Mouse (Mus musculus): ENCODE results near the gene D430019H16Rik. TPM values are rescaled to one million over a fixed set of nuclear protein-coding genes. Genes with fewer than 3 reads are reported as not detected.

The D430019H16Rik gene
- total RNA-seq, 1 experiment from 2014 or later: not detected

GRCm38 (mm10) chr12:105475230-105475911, 21.7 kb downstream of the D430019H16Rik start:
- ATAC-seq (replicated peaks in 1 of 2; ENCODE audit: insufficient read depth in 1 of 2, low FRiP score in 2 of 2, low TSS enrichment in 1 of 2, low read depth in 1 of 2, poor library complexity in 2 of 2, severe bottlenecking in 2 of 2): no peak

GRCm38 (mm10) chr12:105476453-105476852, 22.8 kb downstream of the D430019H16Rik start:
- ATAC-seq (replicated peaks in 1 of 2; ENCODE audit: insufficient read depth in 1 of 2, low FRiP score in 2 of 2, low TSS enrichment in 1 of 2, low read depth in 1 of 2, poor library complexity in 2 of 2, severe bottlenecking in 2 of 2): peak; percentile 67 to 84

- ATAC-seq (replicated peaks in 1 of 2; ENCODE audit: insufficient read depth in 1 of 2, low FRiP score in 2 of 2, low TSS enrichment in 1 of 2, low read depth in 1 of 2, poor library complexity in 2 of 2, severe bottlenecking in 2 of 2): no peak
Measured at GRCm38 (mm10) chr12:105476993-105477392, 23.3 kb downstream of the D430019H16Rik start.

GRCm38 (mm10) chr12:105483503-105483902, 29.8 kb downstream of the D430019H16Rik start:
- ATAC-seq (replicated peaks in 1 of 2; ENCODE audit: insufficient read depth in 1 of 2, low FRiP score in 2 of 2, low TSS enrichment in 1 of 2, low read depth in 1 of 2, poor library complexity in 2 of 2, severe bottlenecking in 2 of 2): peak; percentile 69 to 71; a peak in 3 of 4 replicates

GRCm38 (mm10) chr12:105490227-105490626, 36.6 kb downstream of the D430019H16Rik start:
- no peak for ATAC-seq (replicated peaks in 1 of 2; ENCODE audit: insufficient read depth in 1 of 2, low FRiP score in 2 of 2, low TSS enrichment in 1 of 2, low read depth in 1 of 2, poor library complexity in 2 of 2, severe bottlenecking in 2 of 2)

- ATAC-seq (replicated peaks in 1 of 2; ENCODE audit: insufficient read depth in 1 of 2, low FRiP score in 2 of 2, low TSS enrichment in 1 of 2, low read depth in 1 of 2, poor library complexity in 2 of 2, severe bottlenecking in 2 of 2): peak in 1 of 2 experiments; percentile 69; a peak in 1 of 4 replicates
Measured at GRCm38 (mm10) chr12:105490794-105491193, 37.1 kb downstream of the D430019H16Rik start.

- no peak for ATAC-seq (replicated peaks in 1 of 2; ENCODE audit: insufficient read depth in 1 of 2, low FRiP score in 2 of 2, low TSS enrichment in 1 of 2, low read depth in 1 of 2, poor library complexity in 2 of 2, severe bottlenecking in 2 of 2)
Measured at GRCm38 (mm10) chr12:105494796-105495195, 41.1 kb downstream of the D430019H16Rik start.

- peak; percentile 73 to 84 for ATAC-seq (replicated peaks in 1 of 2; ENCODE audit: insufficient read depth in 1 of 2, low FRiP score in 2 of 2, low TSS enrichment in 1 of 2, low read depth in 1 of 2, poor library complexity in 2 of 2, severe bottlenecking in 2 of 2)
Measured at GRCm38 (mm10) chr12:105497894-105498293, 44.2 kb downstream of the D430019H16Rik start.

GRCm38 (mm10) chr12:105498423-105498822, 44.8 kb downstream of the D430019H16Rik start:
- no peak for ATAC-seq (replicated peaks in 1 of 2; ENCODE audit: insufficient read depth in 1 of 2, low FRiP score in 2 of 2, low TSS enrichment in 1 of 2, low read depth in 1 of 2, poor library complexity in 2 of 2, severe bottlenecking in 2 of 2)

- no peak for ATAC-seq (replicated peaks in 1 of 2; ENCODE audit: insufficient read depth in 1 of 2, low FRiP score in 2 of 2, low TSS enrichment in 1 of 2, low read depth in 1 of 2, poor library complexity in 2 of 2, severe bottlenecking in 2 of 2)
Measured at GRCm38 (mm10) chr12:105498842-105499241, 45.2 kb downstream of the D430019H16Rik start.

GRCm38 (mm10) chr12:105500940-105501339, 47.3 kb downstream of the D430019H16Rik start:
- ATAC-seq (replicated peaks in 1 of 2; ENCODE audit: insufficient read depth in 1 of 2, low FRiP score in 2 of 2, low TSS enrichment in 1 of 2, low read depth in 1 of 2, poor library complexity in 2 of 2, severe bottlenecking in 2 of 2): no peak

GRCm38 (mm10) chr12:105504736-105505135, 51.1 kb downstream of the D430019H16Rik start:
- 0 out of 4 replicates have a peak, but pooled peaks of 1 of the 2 experiments have one; percentile 17 for ATAC-seq (replicated peaks in 1 of 2; ENCODE audit: insufficient read depth in 1 of 2, low FRiP score in 2 of 2, low TSS enrichment in 1 of 2, low read depth in 1 of 2, poor library complexity in 2 of 2, severe bottlenecking in 2 of 2)

- ATAC-seq (replicated peaks in 1 of 2; ENCODE audit: insufficient read depth in 1 of 2, low FRiP score in 2 of 2, low TSS enrichment in 1 of 2, low read depth in 1 of 2, poor library complexity in 2 of 2, severe bottlenecking in 2 of 2): no peak; a peak in 1 of 4 replicates
Measured at GRCm38 (mm10) chr12:105511109-105511508, 57.5 kb downstream of the D430019H16Rik start.

GRCm38 (mm10) chr12:105511671-105512502, 58.2 kb downstream of the D430019H16Rik start:
- peak in 1 of 2 experiments; percentile 67; a peak in 1 of 4 replicates for ATAC-seq (replicated peaks in 1 of 2; ENCODE audit: insufficient read depth in 1 of 2, low FRiP score in 2 of 2, low TSS enrichment in 1 of 2, low read depth in 1 of 2, poor library complexity in 2 of 2, severe bottlenecking in 2 of 2)

- no peak for ATAC-seq (replicated peaks in 1 of 2; ENCODE audit: insufficient read depth in 1 of 2, low FRiP score in 2 of 2, low TSS enrichment in 1 of 2, low read depth in 1 of 2, poor library complexity in 2 of 2, severe bottlenecking in 2 of 2)
Measured at GRCm38 (mm10) chr12:105514111-105514510, 60.5 kb downstream of the D430019H16Rik start.

- ATAC-seq (replicated peaks in 1 of 2; ENCODE audit: insufficient read depth in 1 of 2, low FRiP score in 2 of 2, low TSS enrichment in 1 of 2, low read depth in 1 of 2, poor library complexity in 2 of 2, severe bottlenecking in 2 of 2): no peak
Measured at GRCm38 (mm10) chr12:105517026-105517675, 63.5 kb downstream of the D430019H16Rik start.

GRCm38 (mm10) chr12:105519851-105520250, 66.2 kb downstream of the D430019H16Rik start:
- ATAC-seq (replicated peaks in 1 of 2; ENCODE audit: insufficient read depth in 1 of 2, low FRiP score in 2 of 2, low TSS enrichment in 1 of 2, low read depth in 1 of 2, poor library complexity in 2 of 2, severe bottlenecking in 2 of 2): no peak

Measured in hematopoietic stem cell, adult 5-6 weeks (primary cell).